Mouse (Mus musculus): Measurements from ENCODE around the gene Btbd35f13. TPM values are rescaled to one million over a fixed set of nuclear protein-coding genes. Genes with fewer than 3 reads are reported as not detected.
"Not testable (repeated sequence)": the region's sequence is repeated elsewhere in the genome, so short reads cannot be mapped to it uniquely, and the experiment has no call there.

Btbd35f13 gene
- not detected in 2 replicates for polyA plus RNA-seq (2014; fragmentation: Nextera tagmentation; extraction: Ambion mirVana)

GRCm38 (mm10) chrX:33656872-33657271 is at the start of gene Btbd35f13:
TSS of gene Btbd35f13 (plus strand) at chrX:33657172.
- not testable (repeated sequence) for ATAC-seq (ENCODE audit: low FRiP score); H3K9me3 ChIP-seq (ENCODE audit: control insufficient read depth, low read length); H3K4me3 ChIP-seq (ENCODE audit: low read depth, low read length); H3K36me3 ChIP-seq (ENCODE audit: control insufficient read depth, insufficient read depth, low read length); H3K9ac ChIP-seq (ENCODE audit: low read length); H3K27me3 ChIP-seq (ENCODE audit: control insufficient read depth, insufficient read depth, low read length); H3K27ac ChIP-seq (ENCODE audit: low read depth, low read length); H3K4me2 ChIP-seq; DNase-seq (ENCODE audit: low spot score, missing footprints); H3K4me1 ChIP-seq (ENCODE audit: control insufficient read depth, insufficient read depth, low read length)
- 69% methylated on average over 2 of the region's 3 CpGs for WGBS

GRCm38 (mm10) chrX:33702249-33702648 is 45.3 kb downstream of the Btbd35f13 start, which contains the start of gene Btbd35f14:
TSS of gene Btbd35f14 (minus strand) at chrX:33702349.
- WGBS, result no CpG with 5 or more reads among the region's 3 CpGs
- not testable (repeated sequence) for H3K27ac ChIP-seq (ENCODE audit: low read depth, low read length); H3K9me3 ChIP-seq (ENCODE audit: control insufficient read depth, low read length); H3K9ac ChIP-seq (ENCODE audit: low read length); DNase-seq (ENCODE audit: low spot score, missing footprints); H3K4me2 ChIP-seq; ATAC-seq (ENCODE audit: low FRiP score); H3K27me3 ChIP-seq (ENCODE audit: control insufficient read depth, insufficient read depth, low read length); H3K4me3 ChIP-seq (ENCODE audit: low read depth, low read length); H3K4me1 ChIP-seq (ENCODE audit: control insufficient read depth, insufficient read depth, low read length); H3K36me3 ChIP-seq (ENCODE audit: control insufficient read depth, insufficient read depth, low read length)

Other genes starting within 250 kb of the Btbd35f13 start
- gene Btbd35f15, start 79.9 kb upstream of the Btbd35f13 start, polyA plus RNA-seq (2014; fragmentation: Nextera tagmentation; extraction: Ambion mirVana), result not detected in 2 replicates
- not detected in 2 replicates for gene Btbd35f14, start 45.2 kb downstream of the Btbd35f13 start, polyA plus RNA-seq (2014; fragmentation: Nextera tagmentation; extraction: Ambion mirVana)

Measured in midbrain, embryonic 11.5 days (tissue).